Mouse (Mus musculus) lung, embryonic 16.5 days (tissue): ENCODE measurements around the gene Zfp420. TPM values are rescaled to one million over a fixed set of nuclear protein-coding genes. Genes with fewer than 3 reads are reported as not detected.
"Not testable (repeated sequence)": the region's sequence is repeated elsewhere in the genome, so short reads cannot be mapped to it uniquely, and the experiment has no call there.

Source experiments
- ATAC-seq: fragments of 200-750 bp; cut with Nextera tagmentation; 2 replicates; pipeline ENCODE4 v1.8.0; 2017; ENCODE audit warnings: low read depth, mild to moderate bottlenecking, moderate library complexity
- H3K27ac ChIP-seq: fragments of 300-500 bp; sonication (generic); 2 replicates; pipeline ENCODE4 v1.5.1; 2014; ENCODE audit warnings: mild to moderate bottlenecking, control low read depth, low read length
- H3K27me3 ChIP-seq: fragments of 300-500 bp; sonication (generic); 2 replicates; pipeline ENCODE4 v1.6.1; 2014; ENCODE audit warnings: low read depth, low read length, mixed read lengths; ENCODE audit not compliant: control insufficient read depth, insufficient read depth
- H3K36me3 ChIP-seq: fragments of 300-500 bp; sonication (generic); 2 replicates; pipeline ENCODE4 v1.6.1; 2014; ENCODE audit warnings: low read length; ENCODE audit not compliant: control insufficient read depth, insufficient read depth
- H3K4me1 ChIP-seq: fragments of 300-500 bp; sonication (generic); replicated peaks from 2 replicates; pipeline ENCODE4 v1.6.1; 2014; ENCODE audit warnings: low read length, mixed read lengths; ENCODE audit not compliant: control insufficient read depth, insufficient read depth
- H3K4me2 ChIP-seq: fragments of 300-500 bp; sonication (generic); 2 replicates; pipeline ENCODE4 v1.6.1; 2014; ENCODE audit warnings: low read depth, low read length, control low read depth
- H3K4me3 ChIP-seq: fragments of 300-500 bp; sonication (generic); 2 replicates; pipeline ENCODE4 v1.5.1; 2014; ENCODE audit warnings: mild to moderate bottlenecking, low read length, control low read depth
- H3K9ac ChIP-seq: fragments of 300-500 bp; sonication (generic); 2 replicates; pipeline ENCODE4 v1.6.1; 2014; ENCODE audit warnings: low read length, control low read depth
- H3K9me3 ChIP-seq: fragments of 300-500 bp; sonication (generic); 2 replicates; pipeline ENCODE4 v1.6.1; 2016; ENCODE audit warnings: low read length; ENCODE audit not compliant: control insufficient read depth
- WGBS: fragments of 180-500 bp; shearing (Covaris S2); extraction: QIAGEN DNeasy Blood & Tissue Kit; methylation state at CpG from one replicate; pipeline ENCODE4 v1.1.7; 2014; 5-methylcytosine and 5-hydroxymethylcytosine counted together
- polyA plus RNA-seq: library from polyadenylated mRNA; unstranded; fragments of >200 nt; fragmentation: Nextera tagmentation; extraction: Ambion mirVana; gene quantifications from 2 replicates; pipeline ENCODE4 v1.2.1, GENCODE M21; 2015

Gene Zfp420
- polyA plus RNA-seq, 1 experiment from 2014 or later: 8.2 TPM

DNA sequence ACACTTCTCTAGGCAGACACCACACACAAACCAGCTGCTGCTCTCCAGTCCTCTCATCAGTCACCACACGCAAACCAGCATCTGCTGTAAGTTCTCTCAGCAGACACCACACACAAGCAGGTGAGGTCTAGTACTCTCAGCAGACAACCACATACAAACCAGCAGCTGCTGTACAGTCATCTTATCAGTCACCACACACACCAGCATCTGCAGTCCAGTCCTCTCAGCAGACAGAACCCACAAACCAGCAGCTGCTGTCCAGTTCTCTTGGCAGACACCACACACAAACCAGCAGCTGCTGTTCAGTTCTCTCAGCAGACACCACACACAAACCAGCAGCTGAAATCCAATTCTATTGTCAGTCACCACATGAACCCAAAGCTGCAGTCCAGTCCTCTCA is 23.0 kb upstream of the Zfp420 start:
- Histone ChIP-seq H3K4me2 (no peak overlapping the region), H3K9ac (no peak overlapping the region)

DNA sequence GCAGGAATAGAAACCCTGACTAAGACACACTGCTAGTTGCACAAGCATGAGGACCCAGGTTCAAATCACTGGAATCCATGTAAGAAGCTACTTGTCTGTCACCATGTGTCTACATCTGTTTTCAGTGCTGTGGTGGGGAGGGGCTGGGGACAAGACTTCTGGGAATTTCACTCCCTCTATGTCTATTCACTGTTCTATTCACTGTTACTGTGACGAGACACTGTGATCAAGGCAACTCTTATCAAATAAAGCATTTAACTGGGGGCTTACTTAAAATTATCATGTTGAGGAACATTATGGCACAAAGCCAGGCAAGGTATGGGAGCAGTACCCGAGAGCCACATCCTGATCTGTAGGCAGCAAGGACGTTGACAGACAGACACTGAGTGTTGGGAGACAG is 20.5 kb upstream of the Zfp420 start:
- Histone ChIP-seq H3K36me3 (peaks cover under 1% of the 10 kb centered on the region), H3K27me3 (no peaks in the 10 kb centered on the region), H3K27ac (no peak overlapping the region), H3K4me3 (no peak overlapping the region), H3K4me1 (no peaks in the 10 kb centered on the region), H3K4me2 (no peak overlapping the region), H3K9ac (no peak overlapping the region), H3K9me3 (no peaks in the 10 kb centered on the region)
- ATAC-seq: no peak
- 67% methylated on average over 3 of the region's 3 CpGs for WGBS

More for the DNA sequence above, 23.0 kb upstream of the Zfp420 start:
- 75% methylated on average over 1 of the region's 1 CpGs for WGBS
- H3K4me3 ChIP-seq: no peak overlapping the region
- H3K36me3 ChIP-seq: peaks cover 2% of the 10 kb centered on the region; the same call in 1 of the 2 replicates
- H3K27ac ChIP-seq: no peak overlapping the region
- no peak for ATAC-seq
- H3K27me3 ChIP-seq: no peaks in the 10 kb centered on the region
- no peaks in the 10 kb centered on the region for H3K4me1 ChIP-seq
- H3K9me3 ChIP-seq: no peaks in the 10 kb centered on the region

DNA sequence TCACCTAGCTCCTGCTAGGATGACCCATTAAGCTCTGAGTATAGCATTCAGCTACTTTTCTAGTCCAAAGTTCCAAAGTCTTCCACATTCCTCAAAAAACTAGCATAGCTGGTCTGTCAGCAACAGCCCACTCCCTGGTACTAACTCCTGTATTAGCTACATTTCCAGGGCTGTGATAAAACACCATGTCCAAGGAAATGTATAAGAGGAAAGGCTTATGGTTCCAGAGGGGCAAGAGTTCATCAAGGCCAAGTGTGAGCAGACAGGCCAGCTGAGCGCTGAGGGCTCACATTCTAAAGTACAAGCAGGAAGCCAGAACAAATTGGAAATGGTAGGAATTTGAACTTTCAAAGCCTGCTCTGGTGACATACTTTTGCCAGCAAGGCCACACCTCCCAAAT is 17.7 kb upstream of the Zfp420 start:
- H3K9ac ChIP-seq: no peak overlapping the region
- peaks cover 13% of the 10 kb centered on the region for H3K36me3 ChIP-seq
- no peaks in the 10 kb centered on the region for H3K27me3 ChIP-seq
- 88% methylated on average over 1 of the region's 1 CpGs for WGBS
- no peaks in the 10 kb centered on the region for H3K9me3 ChIP-seq
- no peaks in the 10 kb centered on the region for H3K4me1 ChIP-seq
- ATAC-seq: no peak
- H3K4me3 ChIP-seq: no peak overlapping the region
- H3K27ac ChIP-seq: no peak overlapping the region
- no peak overlapping the region for H3K4me2 ChIP-seq

DNA sequence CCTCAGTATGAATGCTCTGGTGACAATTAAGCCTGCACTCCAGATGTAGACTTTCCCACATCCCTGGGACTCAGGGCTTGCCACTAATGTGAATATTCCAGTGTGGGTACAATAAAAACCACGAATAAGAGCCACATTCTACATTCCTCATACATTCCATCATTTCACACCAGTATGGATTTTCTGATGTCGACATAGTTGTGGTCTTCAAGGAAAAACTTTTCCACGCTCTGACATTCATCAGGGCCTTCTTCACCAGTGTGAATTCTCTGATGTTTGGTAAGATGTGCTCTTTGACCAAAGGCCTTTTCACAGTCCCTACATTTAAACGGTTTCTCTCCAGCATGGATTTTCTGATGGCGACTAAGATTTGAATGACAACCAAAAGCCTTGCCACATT is 15.2 kb upstream of the Zfp420 start:
- H3K27me3 ChIP-seq: no peaks in the 10 kb centered on the region
- no peak overlapping the region for H3K27ac ChIP-seq
- 89% methylated on average over 5 of the region's 5 CpGs for WGBS
- H3K36me3 ChIP-seq: peaks cover 13% of the 10 kb centered on the region
- no peak overlapping the region for H3K4me2 ChIP-seq
- no peak for ATAC-seq
- no peak overlapping the region for H3K9ac ChIP-seq
- no peak overlapping the region for H3K4me3 ChIP-seq
- H3K9me3 ChIP-seq: no peaks in the 10 kb centered on the region
- no peaks in the 10 kb centered on the region for H3K4me1 ChIP-seq

DNA sequence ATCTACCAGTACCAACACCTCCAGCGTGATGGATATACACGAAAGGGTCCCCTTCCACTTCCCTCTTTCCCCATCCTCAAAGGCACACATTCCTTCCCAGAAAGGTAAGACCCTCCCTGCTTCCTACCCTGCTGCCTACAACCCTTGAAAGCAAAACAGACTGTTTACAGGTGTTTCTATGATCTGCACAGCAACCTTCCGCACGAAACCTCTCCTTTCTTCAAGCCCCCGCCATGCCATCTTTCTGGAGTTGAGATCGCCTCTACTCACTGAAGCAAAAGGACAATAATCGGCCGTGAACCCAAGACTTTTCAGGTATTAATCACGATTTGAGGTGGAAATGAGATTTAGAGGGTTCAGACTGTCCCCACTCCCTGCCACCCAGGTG is 7.0 kb upstream of the Zfp420 start:
- Histone ChIP-seq H3K4me1 (no peaks in the 10 kb centered on the region; the same call in 1 of the 2 replicates), H3K9me3 (no peaks in the 10 kb centered on the region), H3K4me2 (peak overlapping the region; percentile 57), H3K27me3 (no peaks in the 10 kb centered on the region), H3K36me3 (peaks cover 2% of the 10 kb centered on the region; the same call in 1 of the 2 replicates), H3K4me3 (peak overlapping the region; percentile 74), H3K9ac (peak overlapping the region; percentile 72; the same call in 1 of the 2 replicates), H3K27ac (no peak overlapping the region)
- ATAC-seq: no peak
- WGBS: 45% methylated on average over 9 of the region's 9 CpGs

DNA sequence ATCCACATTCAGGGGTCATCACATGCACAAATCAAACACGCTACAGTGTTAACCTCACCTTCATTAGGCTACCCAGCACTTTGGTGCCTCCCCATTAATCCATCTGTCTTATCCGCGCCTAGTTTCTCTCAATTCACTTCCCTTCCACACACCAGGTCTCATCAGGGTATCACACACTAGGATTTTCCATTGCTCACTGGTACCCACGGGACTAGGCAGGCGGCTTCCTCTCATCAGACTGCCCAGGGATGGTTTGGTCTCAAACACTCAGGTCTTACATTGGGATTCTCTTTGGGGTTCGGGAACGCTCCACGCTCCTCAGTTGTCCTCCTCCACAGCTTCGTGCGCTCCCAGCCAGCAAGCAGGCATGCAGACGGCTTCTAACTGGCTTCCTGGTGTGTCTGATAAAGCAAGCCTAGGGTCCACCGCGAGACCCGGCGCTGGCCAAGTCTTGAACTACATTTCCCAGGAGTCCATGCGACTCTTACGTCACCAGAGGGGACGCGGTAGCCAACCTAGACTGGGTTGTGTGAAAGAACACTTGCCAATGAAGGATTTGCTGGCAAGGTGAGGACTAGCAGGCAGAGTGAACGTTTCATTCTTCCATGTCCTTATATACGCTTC is 6.4 kb upstream of the Zfp420 start, which contains the start of gene Zfp940:
Gene Zfp940, minus strand, starts transcription at position 451 of the 624 bp plus-strand sequence.
- Histone ChIP-seq H3K27me3 (no peaks in the 10 kb centered on the region), H3K27ac (no peak within 1 kb of the TSS), H3K4me2 (peak within 1 kb of the TSS; percentile 57), H3K4me1 (no peaks in the 10 kb centered on the region; the same call in 1 of the 2 replicates), H3K9ac (peak within 1 kb of the TSS; percentile 72), H3K36me3 (peaks cover 2% of the 10 kb centered on the region; the same call in 1 of the 2 replicates), H3K4me3 (peak within 1 kb of the TSS; percentile 74), H3K9me3 (0 out of 2 replicates have a peak, but pooled peaks cover under 1% of the 10 kb centered on the region)
- peak; percentile 98 for ATAC-seq
- WGBS: 1% methylated on average over 21 of the region's 21 CpGs

DNA sequence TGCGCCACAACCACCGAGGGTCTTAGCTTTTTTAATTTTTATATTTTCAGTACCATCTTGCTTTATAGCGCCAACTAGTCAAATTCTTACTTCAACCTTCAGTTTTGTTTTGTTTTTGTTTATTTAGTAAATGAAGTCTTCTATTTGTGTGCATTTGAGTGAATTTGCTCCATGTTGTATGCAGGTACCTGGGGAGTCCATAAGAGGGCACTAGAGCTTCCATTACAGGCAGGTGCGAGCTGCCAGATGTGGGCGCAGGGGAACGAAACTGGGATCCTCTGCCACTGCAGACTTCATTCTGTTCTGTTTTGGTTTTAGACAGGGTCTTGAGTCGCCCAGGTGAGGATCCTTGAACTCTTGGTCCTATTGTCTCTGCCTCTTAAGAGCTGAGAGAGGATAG is 1.9 kb downstream of the Zfp420 start:
- WGBS: 88% methylated on average over 7 of the region's 7 CpGs
- no peak overlapping the region for H3K27ac ChIP-seq
- no peak overlapping the region for H3K4me2 ChIP-seq
- H3K36me3 ChIP-seq: peaks cover 4% of the 10 kb centered on the region; the same call in 1 of the 2 replicates
- peaks cover 4% of the 10 kb centered on the region; the same call in 1 of the 2 replicates for H3K9me3 ChIP-seq
- H3K9ac ChIP-seq: no peak overlapping the region
- H3K4me1 ChIP-seq: peaks cover 5% of the 10 kb centered on the region
- no peaks in the 10 kb centered on the region for H3K27me3 ChIP-seq
- H3K4me3 ChIP-seq: no peak overlapping the region
- ATAC-seq: no peak

DNA sequence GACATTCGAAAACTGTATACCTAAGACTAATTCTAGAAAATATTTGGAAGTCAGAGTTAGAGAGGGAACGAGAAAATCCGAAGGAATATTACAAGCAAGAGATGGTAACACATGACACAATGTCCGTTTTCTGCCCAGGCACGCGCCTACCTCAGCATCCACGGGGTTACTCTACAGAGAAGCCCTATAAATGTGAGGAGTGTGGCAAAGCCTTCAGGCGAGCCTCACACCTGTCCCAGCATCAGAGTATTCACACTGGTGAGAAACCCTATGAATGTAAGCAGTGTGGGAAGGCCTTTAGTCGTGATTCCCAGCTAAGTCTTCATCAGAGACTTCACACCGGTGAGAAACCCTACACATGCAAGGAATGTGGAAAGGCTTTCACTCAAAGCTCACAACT is 14.5 kb downstream of the Zfp420 start:
- no peak overlapping the region for H3K4me2 ChIP-seq
- peaks cover 27% of the 10 kb centered on the region for H3K9me3 ChIP-seq
- H3K27ac ChIP-seq: no peak overlapping the region
- no peak overlapping the region for H3K9ac ChIP-seq
- 92% methylated on average over 10 of the region's 10 CpGs for WGBS
- H3K27me3 ChIP-seq: no peaks in the 10 kb centered on the region
- ATAC-seq: no peak
- peaks cover 21% of the 10 kb centered on the region for H3K36me3 ChIP-seq
- H3K4me1 ChIP-seq: no peaks in the 10 kb centered on the region
- H3K4me3 ChIP-seq: no peak overlapping the region

DNA sequence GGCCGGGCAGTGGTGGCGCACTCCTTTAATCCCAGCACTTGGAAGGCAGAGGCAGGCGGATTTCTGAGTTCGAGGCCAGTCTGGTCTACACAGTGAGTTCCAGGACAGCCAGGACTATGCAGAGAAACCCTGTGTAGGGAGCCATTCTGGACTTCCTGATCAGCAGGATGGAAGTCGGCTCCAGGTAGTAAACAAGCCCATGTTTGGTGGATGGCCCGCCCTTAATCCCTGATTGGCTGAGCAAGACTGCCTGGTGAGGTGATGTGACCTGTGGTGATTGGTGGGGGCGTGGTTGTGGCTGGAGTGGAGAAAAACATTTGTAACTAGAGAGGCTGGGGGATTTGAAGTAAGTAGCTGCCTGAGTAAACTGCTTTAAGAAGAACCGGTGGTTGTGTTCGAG is 17.8 kb downstream of the Zfp420 start:
- 90% methylated on average over 9 of the region's 9 CpGs for WGBS
- peaks cover 22% of the 10 kb centered on the region for H3K9me3 ChIP-seq
- not testable (repeated sequence) for H3K4me2 ChIP-seq

More for the DNA sequence above, 17.8 kb downstream of the Zfp420 start:
- peaks cover 19% of the 10 kb centered on the region for H3K36me3 ChIP-seq
- H3K4me3 ChIP-seq, H3K4me1 ChIP-seq, ATAC-seq, H3K27ac ChIP-seq, H3K9ac ChIP-seq, H3K27me3 ChIP-seq: not testable (repeated sequence)
